Mouse (Mus musculus) heart, adult 2 months (tissue): ENCODE measurements around the gene Dcp1b.

Experiments
- CTCF ChIP-seq: fragments of 200-600 bp; IDR thresholded peaks from 2 replicates; pipeline ENCODE4 v1.8.1; 2022; ENCODE audit warnings: antibody characterized with exemption, mild to moderate bottlenecking, moderate library complexity
- POLR2A ChIP-seq: fragments of 200-500 bp; IDR thresholded peaks from 2 replicates; pipeline ENCODE4 v1.6.1; 2011; ENCODE audit warnings: mild to moderate bottlenecking, low read depth, low read length, control low read depth; ENCODE audit not compliant: insufficient read depth

DNA sequence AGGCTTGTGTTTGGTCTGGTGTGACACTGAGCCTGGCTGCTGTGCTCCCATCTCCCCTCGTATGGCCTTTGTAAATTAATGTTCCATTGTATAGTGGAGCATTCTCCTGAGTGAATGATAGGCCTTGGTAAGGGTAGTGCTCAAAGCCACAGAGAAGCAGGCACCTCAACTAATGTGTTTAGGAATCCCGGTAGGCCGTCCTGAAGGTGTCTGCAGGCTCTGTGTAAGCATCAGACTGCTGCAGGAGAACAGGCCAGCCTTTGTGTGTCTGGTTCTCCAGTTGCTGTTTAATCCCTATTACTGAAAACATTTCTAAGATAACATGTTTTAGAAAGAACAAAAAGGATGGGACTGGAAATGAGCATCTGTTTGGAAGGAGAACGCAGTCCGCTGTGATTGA, 43.5 kb downstream of the Dcp1b start:
- no peak for TF ChIP-seq POLR2A
- TF ChIP-seq CTCF: no peak
